Mouse (Mus musculus) left cerebral cortex, postnatal 4 days (tissue): ENCODE results near the gene Fsd1. TPM values are rescaled to one million over a fixed set of nuclear protein-coding genes. Genes with fewer than 3 reads are reported as not detected.

ENCODE experiments used
- total RNA-seq, 2 experiments: library from RNA; stranded (reverse); gene quantifications; 2 replicates each; pipeline ENCODE4 v1.2.3; 2021

Gene Fsd1
- total RNA-seq, 2 experiments from 2014 or later = 110 to 119 TPM

Other genes starting within 250 kb of the Fsd1 start
- gene Adgre4, start 236.5 kb upstream of the Fsd1 start, total RNA-seq = under 1 TPM; 0.20 TPM
- gene Zfp119a, start 107.6 kb upstream of the Fsd1 start, total RNA-seq = 1 to 10 TPM; 8.7 to 9.1 TPM
- gene Zfp959, start 94.4 kb upstream of the Fsd1 start, total RNA-seq = 10 to 100 TPM; 10.8 to 11.4 TPM
- gene Zfp119b, start 37.0 kb upstream of the Fsd1 start, total RNA-seq = 1 to 10 TPM; 4.4 to 5.7 TPM
- 1 to 10 TPM; 4.9 to 5.9 TPM for gene Ebi3, start 33.9 kb upstream of the Fsd1 start, total RNA-seq
- gene Yju2, start 27.4 kb upstream of the Fsd1 start, total RNA-seq = 10 to 100 TPM; 16.7 to 18.2 TPM
- 100 to 1,000 TPM in 1 of 2 experiments, 10 to 100 TPM in 1; 99.6 to 101 TPM for gene Shd, start 16.0 kb upstream of the Fsd1 start, total RNA-seq
- 1 to 10 TPM; 3.8 to 4.6 TPM for gene Stap2, start 19.1 kb downstream of the Fsd1 start, total RNA-seq
- 100 to 1,000 TPM in 1 of 2 experiments, 10 to 100 TPM in 1; 92.6 to 121 TPM for gene Mpnd, start 19.2 kb downstream of the Fsd1 start, total RNA-seq
- 10 to 100 TPM; 53.6 to 55.3 TPM for gene Sh3gl1, start 50.1 kb downstream of the Fsd1 start, total RNA-seq
- gene Chaf1a, start 53.9 kb downstream of the Fsd1 start, total RNA-seq = 1 to 10 TPM; 6.8 to 8.8 TPM
- gene Ubxn6, start 88.5 kb downstream of the Fsd1 start, total RNA-seq = 10 to 100 TPM; 69.1 to 78.9 TPM
- 100 to 1,000 TPM; 109 to 117 TPM for gene Hdgfl2, start 93.1 kb downstream of the Fsd1 start, total RNA-seq
- gene Plin4, start 123.3 kb downstream of the Fsd1 start, total RNA-seq = under 1 TPM; 0.20 to 0.24 TPM
- 1 to 10 TPM; 1.2 to 1.9 TPM for gene Plin5, start 131.1 kb downstream of the Fsd1 start, total RNA-seq
- not detected for gene Lrg1, start 135.5 kb downstream of the Fsd1 start, total RNA-seq
- gene Sema6b, start 153.8 kb downstream of the Fsd1 start, total RNA-seq = 10 to 100 TPM; 91.1 to 95.7 TPM
- 10 to 100 TPM; 11.1 TPM for gene Tnfaip8l1, start 176.0 kb downstream of the Fsd1 start, total RNA-seq
- gene Mydgf, start 197.4 kb downstream of the Fsd1 start, total RNA-seq = 10 to 100 TPM; 45.9 to 47.6 TPM
- 10 to 100 TPM; 48.9 to 50.2 TPM for gene Dpp9, start 232.4 kb downstream of the Fsd1 start, total RNA-seq